Mouse (Mus musculus): Measurements from ENCODE around the gene Ckap4. TPM values are rescaled to one million over a fixed set of nuclear protein-coding genes. Genes with fewer than 3 reads are reported as not detected.

Ckap4 gene
- polyA plus RNA-seq, 2 experiments = 143 to 189 TPM

- Histone ChIP-seq H3K36me3 (ENCODE audit: control insufficient read depth, insufficient read depth, low read length) (peaks cover 13% of the 10 kb centered on the region), H3K9me3 (ENCODE audit: control insufficient read depth, low read length) (no peaks in the 10 kb centered on the region), H3K27me3 (ENCODE audit: control insufficient read depth, insufficient read depth, low read length) (no peaks in the 10 kb centered on the region), H3K4me3 (replicated peaks; ENCODE audit: low read length) (no peak overlapping the region), H3K4me2 (replicated peaks; ENCODE audit: low read depth, low read length, severe bottlenecking) (no peak overlapping the region), H3K27ac (replicated peaks; ENCODE audit: low read depth, low read length) (no peak overlapping the region), H3K4me1 (ENCODE audit: control insufficient read depth, insufficient read depth, low read length) (peaks cover 22% of the 10 kb centered on the region), H3K9ac (ENCODE audit: low read depth, low read length, severe bottlenecking) (no peak overlapping the region)
- WGBS = 74% methylated on average over 5 of the region's 5 CpGs
- TF ChIP-seq POLR2A (IDR thresholded peaks at IDR 0.05; ENCODE audit: borderline replicate concordance, extremely low read depth, insufficient read depth, insufficient read length) = no peak
- DNase-seq (ENCODE audit: low spot score) (no peak), ATAC-seq (ENCODE audit: low FRiP score, low read depth) (no peak)
Observed at GRCm38 (mm10) chr10:84535458-84535857, 1.6 kb upstream of the Ckap4 start.

- peak overlapping the region; percentile 90 for H3K4me3 ChIP-seq (replicated peaks; ENCODE audit: low read length)
- H3K9ac ChIP-seq (ENCODE audit: low read depth, low read length, severe bottlenecking) = peak overlapping the region; percentile 98
- H3K27ac ChIP-seq (replicated peaks; ENCODE audit: low read depth, low read length) = peak overlapping the region; percentile 88
- peak; percentile 39 for ATAC-seq (ENCODE audit: low FRiP score, low read depth)
- H3K9me3 ChIP-seq (ENCODE audit: control insufficient read depth, low read length) = no peaks in the 10 kb centered on the region
- H3K4me1 ChIP-seq (ENCODE audit: control insufficient read depth, insufficient read depth, low read length) = peaks cover 29% of the 10 kb centered on the region
- peaks cover 20% of the 10 kb centered on the region for H3K36me3 ChIP-seq (ENCODE audit: control insufficient read depth, insufficient read depth, low read length)
- WGBS = 1% methylated on average over 37 of the region's 72 CpGs
- peak overlapping the region; percentile 75 for H3K4me2 ChIP-seq (replicated peaks; ENCODE audit: low read depth, low read length, severe bottlenecking)
- H3K27me3 ChIP-seq (ENCODE audit: control insufficient read depth, insufficient read depth, low read length) = no peaks in the 10 kb centered on the region
- peak; percentile 27 for DNase-seq (ENCODE audit: low spot score)
- TF ChIP-seq POLR2A (IDR thresholded peaks at IDR 0.05; ENCODE audit: borderline replicate concordance, extremely low read depth, insufficient read depth, insufficient read length) = no peak
Observed at GRCm38 (mm10) chr10:84532911-84533882, 665 bp downstream of the Ckap4 start.

GRCm38 (mm10) chr10:84532191-84532889 lies 1.5 kb downstream of the Ckap4 start:
- no peaks in the 10 kb centered on the region for H3K9me3 ChIP-seq (ENCODE audit: control insufficient read depth, low read length)
- H3K4me2 ChIP-seq (replicated peaks; ENCODE audit: low read depth, low read length, severe bottlenecking) = peak overlapping the region; percentile 75
- H3K27me3 ChIP-seq (ENCODE audit: control insufficient read depth, insufficient read depth, low read length) = no peaks in the 10 kb centered on the region
- no peak for ATAC-seq (ENCODE audit: low FRiP score, low read depth)
- WGBS = 70% methylated on average over 16 of the region's 16 CpGs
- peak overlapping the region; percentile 90 for H3K4me3 ChIP-seq (replicated peaks; ENCODE audit: low read length)
- DNase-seq (ENCODE audit: low spot score) = peak; percentile 19
- H3K36me3 ChIP-seq (ENCODE audit: control insufficient read depth, insufficient read depth, low read length) = peaks cover 28% of the 10 kb centered on the region
- TF ChIP-seq POLR2A (IDR thresholded peaks at IDR 0.05; ENCODE audit: borderline replicate concordance, extremely low read depth, insufficient read depth, insufficient read length) = no peak
- H3K4me1 ChIP-seq (ENCODE audit: control insufficient read depth, insufficient read depth, low read length) = peaks cover 29% of the 10 kb centered on the region
- peak overlapping the region; percentile 98 for H3K9ac ChIP-seq (ENCODE audit: low read depth, low read length, severe bottlenecking)
- no peak overlapping the region for H3K27ac ChIP-seq (replicated peaks; ENCODE audit: low read depth, low read length)

GRCm38 (mm10) chr10:84531576-84531975 lies 2.3 kb downstream of the Ckap4 start:
- Histone ChIP-seq H3K4me3 (replicated peaks; ENCODE audit: low read length) (peak overlapping the region; percentile 90), H3K36me3 (ENCODE audit: control insufficient read depth, insufficient read depth, low read length) (peaks cover 36% of the 10 kb centered on the region), H3K9me3 (ENCODE audit: control insufficient read depth, low read length) (no peaks in the 10 kb centered on the region), H3K4me1 (ENCODE audit: control insufficient read depth, insufficient read depth, low read length) (peaks cover 29% of the 10 kb centered on the region), H3K4me2 (replicated peaks; ENCODE audit: low read depth, low read length, severe bottlenecking) (peak overlapping the region; percentile 75), H3K27ac (replicated peaks; ENCODE audit: low read depth, low read length) (no peak overlapping the region), H3K9ac (ENCODE audit: low read depth, low read length, severe bottlenecking) (peak overlapping the region; percentile 32; the same call in 1 of the 2 replicates), H3K27me3 (ENCODE audit: control insufficient read depth, insufficient read depth, low read length) (no peaks in the 10 kb centered on the region)
- ATAC-seq (ENCODE audit: low FRiP score, low read depth) (no peak), DNase-seq (ENCODE audit: low spot score) (no peak)
- TF ChIP-seq POLR2A (IDR thresholded peaks at IDR 0.05; ENCODE audit: borderline replicate concordance, extremely low read depth, insufficient read depth, insufficient read length) = no peak
- 74% methylated on average over 4 of the region's 4 CpGs for WGBS

- 0 out of 2 replicates have a peak overlapping the region, but pooled peaks have one; percentile 75 for H3K4me2 ChIP-seq (replicated peaks; ENCODE audit: low read depth, low read length, severe bottlenecking)
- H3K36me3 ChIP-seq (ENCODE audit: control insufficient read depth, insufficient read depth, low read length) = peaks cover 45% of the 10 kb centered on the region
- no peak overlapping the region for H3K9ac ChIP-seq (ENCODE audit: low read depth, low read length, severe bottlenecking)
- DNase-seq (ENCODE audit: low spot score) (no peak), ATAC-seq (ENCODE audit: low FRiP score, low read depth) (no peak)
- no peak overlapping the region for H3K27ac ChIP-seq (replicated peaks; ENCODE audit: low read depth, low read length)
- H3K4me3 ChIP-seq (replicated peaks; ENCODE audit: low read length) = 0 out of 2 replicates have a peak overlapping the region, but pooled peaks have one; percentile 90
- no peaks in the 10 kb centered on the region for H3K9me3 ChIP-seq (ENCODE audit: control insufficient read depth, low read length)
- 87% methylated on average over 8 of the region's 8 CpGs for WGBS
- no peaks in the 10 kb centered on the region for H3K27me3 ChIP-seq (ENCODE audit: control insufficient read depth, insufficient read depth, low read length)
- H3K4me1 ChIP-seq (ENCODE audit: control insufficient read depth, insufficient read depth, low read length) = peaks cover 29% of the 10 kb centered on the region
- TF ChIP-seq POLR2A (IDR thresholded peaks at IDR 0.05; ENCODE audit: borderline replicate concordance, extremely low read depth, insufficient read depth, insufficient read length) = no peak
Observed at GRCm38 (mm10) chr10:84530388-84530787, 3.5 kb downstream of the Ckap4 start.
